Mouse (Mus musculus) lung, adult 2 months (tissue): ENCODE results near the gene Cdc42bpa. TPM values are rescaled to one million over a fixed set of nuclear protein-coding genes. Genes with fewer than 3 reads are reported as not detected.
A peak's percentile ranks its signal among the peaks of the same experiment; 100 is the strongest.

Source experiments
- DNase-seq: peaks from one replicate; pipeline ENCODE4 v3.0.0; 2022
- H3K4me1 ChIP-seq: fragments of 200-500 bp; 2 replicates; pipeline ENCODE4 v1.6.1; 2011; ENCODE audit warnings: low read length; ENCODE audit not compliant: control insufficient read depth, insufficient read depth
- H3K4me3 ChIP-seq: fragments of 200-500 bp; replicated peaks from 2 replicates; pipeline ENCODE3; 2011; ENCODE audit warnings: low read depth, mild to moderate bottlenecking, control low read depth, low read length; ENCODE audit errors: extremely low read depth
- CTCF ChIP-seq: fragments of 200-500 bp; IDR thresholded peaks from 2 replicates; pipeline ENCODE4 v1.5.1; 2011; ENCODE audit warnings: mild to moderate bottlenecking, low read length, control low read depth; ENCODE audit not compliant: insufficient read depth
- POLR2A ChIP-seq: fragments of 200-500 bp; IDR thresholded peaks from 2 replicates; pipeline ENCODE4 v1.6.1; 2011; ENCODE audit warnings: low read depth, mild to moderate bottlenecking, control low read depth, low read length, borderline replicate concordance; ENCODE audit errors: extremely low read depth
- WGBS: fragments of 180-500 bp; shearing (Covaris S2); methylation state at CpG from one replicate; pipeline ENCODE4 v1.1.7; 2018; 5-methylcytosine and 5-hydroxymethylcytosine counted together
- polyA plus RNA-seq: library from polyadenylated mRNA; depleted of rRNA; stranded (reverse); fragments of >200 nt; gene quantifications from 2 replicates; pipeline ENCODE4 v1.2.3, GENCODE M21; 2012

Gene Cdc42bpa
- polyA plus RNA-seq, 1 experiment, result 31.9 TPM

DNA sequence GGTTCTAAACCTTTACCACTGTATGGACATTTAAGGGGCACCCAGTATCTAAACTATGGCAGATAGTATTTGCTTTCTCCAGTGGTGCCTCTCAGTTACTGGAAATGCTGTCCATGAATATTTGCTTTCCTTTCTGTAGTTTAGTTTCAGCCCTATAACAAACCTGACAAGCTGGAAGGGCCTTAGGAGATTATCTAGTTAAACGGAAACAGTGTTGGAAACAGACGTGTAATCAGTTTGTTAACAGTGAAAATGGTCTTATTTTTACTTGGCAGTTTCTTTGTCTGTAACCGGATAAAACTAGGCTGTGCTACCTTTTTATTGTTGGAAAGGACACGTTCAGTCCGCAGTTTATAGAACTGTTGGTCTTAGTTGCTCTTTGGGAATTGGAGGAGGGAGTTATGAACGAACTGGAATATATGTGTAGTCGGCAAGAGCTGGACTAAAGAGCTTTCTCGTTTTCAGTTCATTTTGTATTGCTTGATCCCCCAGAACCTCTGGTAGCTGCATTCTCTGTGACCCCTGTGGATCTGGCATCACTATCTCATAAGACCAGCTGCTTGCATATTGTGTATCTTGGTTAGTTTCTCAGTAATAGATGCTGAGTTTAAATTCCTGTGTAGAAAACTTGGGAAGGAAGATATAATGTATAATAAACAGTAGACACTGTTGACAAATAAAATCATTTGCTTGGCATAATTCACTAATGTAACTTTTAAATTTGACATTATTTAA lies 70.5 kb downstream of the Cdc42bpa start:
- TF ChIP-seq POLR2A (no peak), CTCF (no peak)
- Histone ChIP-seq H3K4me3 (no peak overlapping the region), H3K4me1 (no peaks in the 10 kb centered on the region; the same call in 1 of the 2 replicates)
- DNase-seq, result no peak
- 82% methylated on average over 8 of the region's 8 CpGs for WGBS

GRCm38 (mm10) chr1:180031705-180032548 lies 71.7 kb downstream of the Cdc42bpa start:
- Histone ChIP-seq H3K4me1 (no peaks in the 10 kb centered on the region), H3K4me3 (no peak overlapping the region)
- no peak for TF ChIP-seq CTCF
- TF ChIP-seq POLR2A, result no peak
- no peak for DNase-seq
- WGBS, result 85% methylated on average over 5 of the region's 5 CpGs

DNA sequence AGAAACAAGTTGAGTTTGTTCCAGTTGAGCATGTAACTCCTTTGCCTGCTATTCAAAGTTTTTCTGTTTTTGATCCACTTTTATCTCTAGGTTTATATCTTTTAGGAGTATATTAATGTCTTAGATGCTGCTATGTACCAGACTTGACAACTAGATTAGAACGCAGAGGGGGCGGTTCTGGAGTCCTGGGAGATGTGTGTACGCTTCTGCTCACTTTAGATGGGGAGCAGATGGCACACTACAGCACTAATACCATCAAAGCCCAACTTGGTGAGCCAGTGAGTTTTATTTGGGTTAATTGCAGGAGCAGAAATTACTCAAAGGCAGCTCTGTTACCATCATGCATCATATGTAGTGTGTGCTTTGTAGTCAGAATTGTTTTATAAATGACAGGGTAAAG lies 77.2 kb downstream of the Cdc42bpa start:
- DNase-seq, result no peak
- TF ChIP-seq POLR2A (no peak), CTCF (no peak)
- H3K4me3 ChIP-seq, result no peak overlapping the region
- 91% methylated on average over 3 of the region's 3 CpGs for WGBS
- H3K4me1 ChIP-seq, result no peaks in the 10 kb centered on the region

DNA sequence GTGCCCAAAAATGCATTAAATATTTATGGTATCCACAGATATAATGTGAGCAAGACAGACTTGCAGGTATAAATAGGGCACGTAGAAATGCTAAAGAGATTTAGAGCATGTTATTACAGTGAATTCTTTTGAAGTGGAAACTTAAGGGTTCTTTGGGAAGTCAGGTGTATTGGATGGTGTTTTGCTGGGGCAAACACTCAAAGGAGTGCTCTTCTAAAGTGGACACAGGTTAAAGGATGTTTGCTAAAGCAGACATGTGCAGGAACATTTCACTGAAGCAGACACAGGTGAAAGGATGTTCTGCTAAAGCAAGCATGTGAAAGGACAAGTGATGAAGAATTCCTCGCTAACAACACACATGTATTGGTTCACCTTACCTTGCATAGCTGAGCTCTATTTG lies 83.9 kb downstream of the Cdc42bpa start:
- Histone ChIP-seq H3K4me1 (peaks cover 4% of the 10 kb centered on the region; the same call in 1 of the 2 replicates), H3K4me3 (no peak overlapping the region)
- no peak for DNase-seq
- no peak for TF ChIP-seq POLR2A
- no peak for TF ChIP-seq CTCF
- WGBS, result 76% methylated on average over 2 of the region's 2 CpGs

DNA sequence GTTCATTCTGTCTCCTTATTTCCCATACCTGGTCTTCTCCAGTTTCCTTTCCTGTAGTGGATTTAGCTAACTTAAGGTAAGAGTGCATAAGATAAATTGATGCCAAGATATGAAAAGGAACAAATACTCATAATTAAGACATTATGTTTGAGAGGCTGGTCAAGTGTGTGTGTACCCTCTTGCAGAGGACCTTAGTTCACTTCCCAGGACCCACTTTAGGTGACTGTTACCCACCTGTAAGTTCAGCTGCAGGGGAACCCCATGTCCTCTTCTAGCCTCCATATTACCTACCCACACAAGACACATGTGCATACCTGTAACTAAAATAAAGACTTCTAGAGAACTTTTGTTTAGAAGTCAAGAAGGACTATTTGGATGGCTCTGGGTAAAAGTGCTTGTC lies 84.9 kb downstream of the Cdc42bpa start:
- DNase-seq, result no peak
- Histone ChIP-seq H3K4me3 (no peak overlapping the region), H3K4me1 (peaks cover 4% of the 10 kb centered on the region; the same call in 1 of the 2 replicates)
- TF ChIP-seq CTCF (no peak), POLR2A (no peak)

DNA sequence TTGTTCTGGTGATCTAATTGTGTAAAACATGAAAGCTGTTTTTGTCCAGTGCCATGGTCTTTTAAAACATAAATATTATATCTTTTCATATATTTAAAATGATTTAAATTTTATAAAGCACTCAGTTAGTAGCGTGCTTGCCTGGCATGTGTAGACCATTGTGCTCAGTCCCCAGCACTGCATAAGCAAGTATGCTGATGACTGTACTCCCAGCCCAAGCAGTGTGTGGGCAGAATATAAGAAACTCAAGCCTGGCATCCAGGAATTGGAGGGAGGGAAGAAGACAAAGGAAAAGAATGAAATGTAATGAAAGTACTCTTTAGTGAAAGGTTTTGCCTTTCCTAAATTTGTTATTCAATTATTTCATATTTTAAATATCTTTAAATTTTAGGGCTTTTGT lies 128.9 kb downstream of the Cdc42bpa start:
- no peak for TF ChIP-seq POLR2A
- no peak for TF ChIP-seq CTCF
- 95% methylated on average over 1 of the region's 1 CpGs for WGBS
- H3K4me1 ChIP-seq, result no peaks in the 10 kb centered on the region
- no peak for DNase-seq
- H3K4me3 ChIP-seq, result no peak overlapping the region

- Histone ChIP-seq H3K4me3 (no peak overlapping the region), H3K4me1 (no peaks in the 10 kb centered on the region)
- no peak for TF ChIP-seq POLR2A
- no peak for TF ChIP-seq CTCF
- WGBS, result 95% methylated on average over 5 of the region's 5 CpGs
- no peak for DNase-seq
Observed at GRCm38 (mm10) chr1:180098426-180098825, 138.2 kb downstream of the Cdc42bpa start.

- WGBS, result 62% methylated on average over 3 of the region's 3 CpGs
- Histone ChIP-seq H3K4me1 (no peaks in the 10 kb centered on the region; the same call in 1 of the 2 replicates), H3K4me3 (no peak overlapping the region)
- no peak for TF ChIP-seq CTCF
- no peak for TF ChIP-seq POLR2A
- no peak for DNase-seq
Observed at GRCm38 (mm10) chr1:180104567-180104966, 144.3 kb downstream of the Cdc42bpa start.

- DNase-seq, result no peak
- WGBS, result 60% methylated on average over 5 of the region's 5 CpGs
- TF ChIP-seq POLR2A, result no peak
- H3K4me1 ChIP-seq, result no peaks in the 10 kb centered on the region; the same call in 1 of the 2 replicates
- H3K4me3 ChIP-seq, result no peak overlapping the region
Observed at GRCm38 (mm10) chr1:180109050-180109449, 148.8 kb downstream of the Cdc42bpa start.

DNA sequence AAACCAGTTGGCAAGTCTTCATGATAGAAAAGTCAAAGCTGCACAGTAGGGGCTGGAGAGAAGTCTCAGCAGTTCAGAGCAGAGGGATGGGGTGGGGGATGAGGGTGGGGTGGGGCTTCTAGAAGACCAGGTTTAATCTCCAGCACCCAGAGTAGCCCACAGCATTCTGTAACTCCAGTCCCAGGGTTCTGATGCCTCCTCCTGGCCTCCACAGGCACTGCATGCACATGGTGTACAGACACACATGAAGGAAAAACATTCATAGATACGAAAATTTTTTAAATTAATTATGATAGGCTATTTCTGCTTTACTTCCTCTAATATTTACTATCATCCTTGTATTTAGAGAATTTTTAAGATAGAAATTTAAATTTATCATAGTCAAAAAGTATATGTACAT lies 156.3 kb downstream of the Cdc42bpa start:
- WGBS, result 86% methylated on average over 1 of the region's 1 CpGs
- H3K4me3 ChIP-seq, result no peak overlapping the region
- DNase-seq, result no peak
- TF ChIP-seq POLR2A (no peak), CTCF (peak; percentile 67)
- no peaks in the 10 kb centered on the region for H3K4me1 ChIP-seq
